Mouse (Mus musculus) heart, embryonic 16.5 days (tissue): ENCODE measurements around the gene Foxn3. TPM values are rescaled to one million over a fixed set of nuclear protein-coding genes. Genes with fewer than 3 reads are reported as not detected.
A peak's percentile ranks its signal among the peaks of the same experiment; 100 is the strongest.

Experiments used
- ATAC-seq: fragments of 200-750 bp; cut with Nextera tagmentation; replicated peaks from 2 replicates; pipeline ENCODE4 v1.8.0; 2017; ENCODE audit warnings: moderate number of reproducible peaks; ENCODE audit not compliant: insufficient read depth, low FRiP score; ENCODE audit errors: extremely low read depth
- H3K27ac ChIP-seq: fragments of 300-500 bp; sonication (generic); 2 replicates; pipeline ENCODE4 v1.5.1; 2014; ENCODE audit warnings: mild to moderate bottlenecking, low read length, control low read depth, moderate library complexity
- H3K27me3 ChIP-seq: fragments of 300-500 bp; sonication (generic); 2 replicates; pipeline ENCODE4 v1.6.1; 2014; ENCODE audit warnings: low read length, mixed read lengths; ENCODE audit not compliant: control insufficient read depth, insufficient read depth
- H3K36me3 ChIP-seq: fragments of 300-500 bp; sonication (generic); 2 replicates; pipeline ENCODE4 v1.6.1; 2014; ENCODE audit not compliant: control insufficient read depth, insufficient read depth
- H3K4me1 ChIP-seq: fragments of 300-500 bp; sonication (generic); 2 replicates; pipeline ENCODE4 v1.6.1; 2014; ENCODE audit warnings: low read length, mixed read lengths; ENCODE audit not compliant: control insufficient read depth, insufficient read depth
- H3K4me2 ChIP-seq: fragments of 300-500 bp; sonication (generic); 2 replicates; pipeline ENCODE4 v1.6.1; 2014; ENCODE audit warnings: low read depth, mild to moderate bottlenecking, control low read depth, low read length
- H3K4me3 ChIP-seq: fragments of 300-500 bp; sonication (generic); 2 replicates; pipeline ENCODE4 v1.5.1; 2014; ENCODE audit warnings: mild to moderate bottlenecking, control low read depth, low read length
- H3K9ac ChIP-seq: fragments of 300-500 bp; sonication (generic); 2 replicates; pipeline ENCODE4 v1.6.1; 2014; ENCODE audit warnings: low read length, control low read depth
- H3K9me3 ChIP-seq: fragments of 300-500 bp; sonication (generic); replicated peaks from 2 replicates; pipeline ENCODE4 v1.6.1; 2016; ENCODE audit warnings: low read length; ENCODE audit not compliant: control insufficient read depth
- WGBS: fragments of 180-500 bp; shearing (Covaris S2); extraction: QIAGEN DNeasy Blood & Tissue Kit; methylation state at CpG from one replicate; pipeline ENCODE4 v1.1.7; 2014; 5-methylcytosine and 5-hydroxymethylcytosine counted together
- polyA plus RNA-seq: library from polyadenylated mRNA; unstranded; fragments of >200 nt; fragmentation: Nextera tagmentation; extraction: Ambion mirVana; gene quantifications from 2 replicates; pipeline ENCODE4 v1.2.1, GENCODE M21; 2015

Gene Foxn3
- polyA plus RNA-seq, 1 experiment from 2014 or later = 52.1 TPM

GRCm38 (mm10) chr12:99215521-99216255, 347.7 kb downstream of the Foxn3 start:
- Histone ChIP-seq H3K9ac (peak overlapping the region; percentile 27), H3K4me3 (no peak overlapping the region), H3K36me3 (no peaks in the 10 kb centered on the region), H3K4me2 (no peak overlapping the region), H3K27ac (peak overlapping the region; percentile 81), H3K27me3 (no peaks in the 10 kb centered on the region), H3K9me3 (no peaks in the 10 kb centered on the region), H3K4me1 (peaks cover 57% of the 10 kb centered on the region)
- WGBS = 65% methylated on average over 11 of the region's 11 CpGs
- peak; percentile 43; the same call in 1 of the 2 replicates for ATAC-seq

- no peak overlapping the region for H3K9ac ChIP-seq
- H3K4me2 ChIP-seq = no peak overlapping the region
- H3K27ac ChIP-seq = peak overlapping the region; percentile 30
- H3K9me3 ChIP-seq = no peaks in the 10 kb centered on the region
- WGBS = 43% methylated on average over 5 of the region's 5 CpGs
- peaks cover 57% of the 10 kb centered on the region for H3K4me1 ChIP-seq
- H3K36me3 ChIP-seq = no peaks in the 10 kb centered on the region; the same call in 1 of the 2 replicates
- ATAC-seq = no peak
- H3K27me3 ChIP-seq = no peaks in the 10 kb centered on the region
- H3K4me3 ChIP-seq = no peak overlapping the region
Measured at GRCm38 (mm10) chr12:99214098-99214497, 349.3 kb downstream of the Foxn3 start.

DNA sequence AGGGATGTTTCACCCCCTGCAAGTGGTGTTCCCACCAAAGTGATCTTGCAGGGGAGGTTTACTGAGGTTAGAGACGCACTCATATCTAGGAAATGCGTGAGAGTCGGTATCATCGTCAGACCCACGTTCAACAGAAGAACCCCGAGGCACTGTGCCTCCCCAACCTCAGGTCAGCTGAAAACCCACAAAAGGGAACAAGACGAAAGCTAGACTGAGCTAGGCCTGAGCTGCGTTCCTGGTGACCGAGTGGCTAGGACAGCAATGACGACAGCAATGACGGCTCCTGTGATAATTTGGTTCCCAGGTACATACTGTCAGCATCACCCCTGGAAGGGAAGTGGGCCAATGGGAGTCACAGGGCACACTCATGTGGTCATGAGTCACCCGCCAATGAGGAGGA, 350.2 kb downstream of the Foxn3 start:
- Histone ChIP-seq H3K4me1 (peaks cover 54% of the 10 kb centered on the region), H3K4me3 (no peak overlapping the region), H3K36me3 (no peaks in the 10 kb centered on the region; the same call in 1 of the 2 replicates), H3K27me3 (no peaks in the 10 kb centered on the region), H3K9me3 (no peaks in the 10 kb centered on the region), H3K9ac (no peak overlapping the region), H3K4me2 (no peak overlapping the region), H3K27ac (peak overlapping the region; percentile 53)
- ATAC-seq = no peak
- 67% methylated on average over 12 of the region's 12 CpGs for WGBS

GRCm38 (mm10) chr12:99209801-99210200, 353.6 kb downstream of the Foxn3 start:
- no peak for ATAC-seq
- no peak overlapping the region for H3K27ac ChIP-seq
- H3K9ac ChIP-seq = no peak overlapping the region
- no peaks in the 10 kb centered on the region for H3K9me3 ChIP-seq
- H3K27me3 ChIP-seq = no peaks in the 10 kb centered on the region
- peaks cover 21% of the 10 kb centered on the region for H3K4me1 ChIP-seq
- H3K4me2 ChIP-seq = no peak overlapping the region
- 83% methylated on average over 8 of the region's 8 CpGs for WGBS
- no peaks in the 10 kb centered on the region; the same call in 1 of the 2 replicates for H3K36me3 ChIP-seq
- no peak overlapping the region for H3K4me3 ChIP-seq

GRCm38 (mm10) chr12:99208251-99208650, 355.1 kb downstream of the Foxn3 start:
- H3K9me3 ChIP-seq = no peaks in the 10 kb centered on the region
- no peak for ATAC-seq
- no peak overlapping the region for H3K4me2 ChIP-seq
- no peak overlapping the region for H3K27ac ChIP-seq
- H3K4me3 ChIP-seq = no peak overlapping the region
- H3K9ac ChIP-seq = no peak overlapping the region
- H3K27me3 ChIP-seq = no peaks in the 10 kb centered on the region
- WGBS = 76% methylated on average over 9 of the region's 9 CpGs
- H3K36me3 ChIP-seq = no peaks in the 10 kb centered on the region; the same call in 1 of the 2 replicates
- peaks cover 8% of the 10 kb centered on the region for H3K4me1 ChIP-seq

GRCm38 (mm10) chr12:99207014-99207612, 356.3 kb downstream of the Foxn3 start:
- no peaks in the 10 kb centered on the region; the same call in 1 of the 2 replicates for H3K36me3 ChIP-seq
- H3K9me3 ChIP-seq = no peaks in the 10 kb centered on the region
- H3K27ac ChIP-seq = no peak overlapping the region
- 84% methylated on average over 15 of the region's 15 CpGs for WGBS
- no peak overlapping the region for H3K4me2 ChIP-seq
- H3K4me3 ChIP-seq = no peak overlapping the region
- H3K27me3 ChIP-seq = no peaks in the 10 kb centered on the region
- no peak for ATAC-seq
- H3K4me1 ChIP-seq = no peaks in the 10 kb centered on the region
- H3K9ac ChIP-seq = no peak overlapping the region

DNA sequence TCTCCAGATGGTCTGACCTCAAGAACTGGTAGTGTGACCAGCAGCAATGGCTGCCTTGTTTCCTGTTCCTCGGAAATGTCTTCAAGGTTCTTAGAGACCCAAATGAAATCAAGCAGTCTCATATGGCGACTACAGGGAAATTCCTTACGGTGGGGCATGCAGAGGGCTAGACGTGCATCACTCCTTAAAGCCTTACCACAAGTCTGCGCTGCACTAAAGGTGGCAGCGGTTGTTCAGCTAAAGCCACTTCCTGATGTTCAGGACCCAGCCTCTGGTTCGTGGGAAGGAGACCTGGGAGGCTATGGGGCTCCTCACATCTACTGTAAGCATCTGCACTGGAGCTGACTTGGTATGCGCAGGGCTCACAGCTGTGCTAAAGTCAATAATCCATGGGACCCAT, 357.6 kb downstream of the Foxn3 start:
- Histone ChIP-seq H3K4me2 (no peak overlapping the region), H3K9me3 (no peaks in the 10 kb centered on the region), H3K36me3 (no peaks in the 10 kb centered on the region; the same call in 1 of the 2 replicates), H3K9ac (no peak overlapping the region), H3K27me3 (no peaks in the 10 kb centered on the region), H3K4me3 (no peak overlapping the region), H3K4me1 (no peaks in the 10 kb centered on the region), H3K27ac (no peak overlapping the region)
- no peak for ATAC-seq
- WGBS = 87% methylated on average over 8 of the region's 8 CpGs

GRCm38 (mm10) chr12:99199124-99199483, 364.3 kb downstream of the Foxn3 start:
- no peak overlapping the region for H3K4me3 ChIP-seq
- H3K4me2 ChIP-seq = no peak overlapping the region
- no peak overlapping the region for H3K27ac ChIP-seq
- 87% methylated on average over 5 of the region's 5 CpGs for WGBS
- ATAC-seq = no peak
- H3K4me1 ChIP-seq = no peaks in the 10 kb centered on the region
- H3K9ac ChIP-seq = no peak overlapping the region
- H3K9me3 ChIP-seq = no peaks in the 10 kb centered on the region
- H3K27me3 ChIP-seq = no peaks in the 10 kb centered on the region
- H3K36me3 ChIP-seq = no peaks in the 10 kb centered on the region

- WGBS = 83% methylated on average over 12 of the region's 12 CpGs
- Histone ChIP-seq H3K36me3 (no peaks in the 10 kb centered on the region), H3K4me1 (no peaks in the 10 kb centered on the region), H3K27ac (no peak overlapping the region), H3K4me3 (no peak overlapping the region), H3K27me3 (no peaks in the 10 kb centered on the region), H3K9me3 (no peaks in the 10 kb centered on the region), H3K4me2 (no peak overlapping the region), H3K9ac (no peak overlapping the region)
- no peak for ATAC-seq
Measured at GRCm38 (mm10) chr12:99198428-99199123, 364.8 kb downstream of the Foxn3 start.
